ENCODE assay signal across 30 mouse cellular contexts in the genomic region with DNA sequence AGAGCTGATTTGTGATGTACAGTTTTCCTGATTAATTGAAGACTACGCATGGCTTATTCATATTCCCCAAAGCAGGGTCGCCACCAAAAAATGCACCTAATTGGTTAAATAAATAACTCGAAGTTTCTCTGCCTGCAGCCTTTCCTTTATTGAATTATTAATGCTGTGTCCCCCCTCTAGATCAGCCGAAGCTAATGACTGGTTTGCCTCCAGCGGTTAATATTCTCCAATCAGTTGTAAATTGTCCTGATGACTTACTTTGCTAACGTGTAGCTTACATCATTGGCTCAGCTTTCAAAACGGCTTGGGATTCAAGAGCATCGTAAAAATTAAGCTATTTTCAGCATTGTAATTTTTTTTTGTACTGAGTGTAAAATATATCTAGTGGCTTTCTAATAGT.
DNase-seq lines count a peak whose midpoint lies in the region; ATAC-seq and TF ChIP-seq lines count a peak whose summit lies in the region.
"Had no signal": no experiment of that assay in that cellular context is flagged by ENCODE, and none has a peak within 500 bp of the region (broad histone marks: within the 10 kb centered on the region; RNA-seq: fewer than 3 reads in every experiment).

No protein-coding gene starts in this region.

- H3K9ac ChIP-seq in hindbrain, embryonic 15.5 days, result no peak overlapping the region
- H3K9ac ChIP-seq in hindbrain, postnatal 0 days (replicated peaks; ENCODE audit: low read length), result no peak overlapping the region
- H3K9ac ChIP-seq in midbrain, embryonic 14.5 days (replicated peaks; ENCODE audit: low read length), result no peak overlapping the region
- no peak overlapping the region for H3K9ac ChIP-seq in midbrain, embryonic 11.5 days (ENCODE audit: low read length)
- H3K9ac ChIP-seq in neural tube, embryonic 15.5 days (replicated peaks), result no peak overlapping the region
- H3K9ac ChIP-seq in intestine, embryonic 15.5 days, result no peak overlapping the region
- H3K9ac ChIP-seq: embryonic facial prominence, embryonic 13.5 days; forebrain, embryonic 12.5 days; forebrain, embryonic 15.5 days; heart, embryonic 13.5 days had no signal

- no peak overlapping the region for H3K4me2 ChIP-seq in hindbrain, embryonic 15.5 days
- no peak overlapping the region for H3K4me2 ChIP-seq in hindbrain, postnatal 0 days (ENCODE audit: low read depth, low read length)
- H3K4me2 ChIP-seq in midbrain, embryonic 14.5 days (ENCODE audit: low read length), result no peak overlapping the region
- H3K4me2 ChIP-seq in midbrain, embryonic 11.5 days, result no peak overlapping the region
- no peak overlapping the region for H3K4me2 ChIP-seq in neural tube, embryonic 15.5 days
- no peak overlapping the region for H3K4me2 ChIP-seq in intestine, embryonic 15.5 days (replicated peaks)
- H3K4me2 ChIP-seq: embryonic facial prominence, embryonic 13.5 days; forebrain, embryonic 12.5 days; forebrain, embryonic 15.5 days; heart, embryonic 13.5 days had no signal

- WGBS in hindbrain, embryonic 15.5 days, result 64% methylated on average over 8 of the region's 8 CpGs
- WGBS in hindbrain, postnatal 0 days, result 68% methylated on average over 8 of the region's 8 CpGs
- WGBS in midbrain, embryonic 14.5 days, result 58% methylated on average over 8 of the region's 8 CpGs
- WGBS in midbrain, embryonic 11.5 days, result 86% methylated on average over 8 of the region's 8 CpGs
- WGBS in neural tube, embryonic 15.5 days, result 47% methylated on average over 8 of the region's 8 CpGs
- WGBS in intestine, embryonic 15.5 days, result 59% methylated on average over 8 of the region's 8 CpGs

- TF ChIP-seq CTCF in hindbrain, postnatal 0 days (IDR thresholded peaks at IDR 0.05; ENCODE audit: low read depth), result no peak
- no peak for TF ChIP-seq CTCF in brain, embryonic 14.5 days (IDR thresholded peaks at IDR 0.05; ENCODE audit: borderline replicate concordance, extremely low read depth, insufficient read depth, insufficient read length)

- no peaks in the 10 kb centered on the region for H3K36me3 ChIP-seq in hindbrain, embryonic 15.5 days
- no peaks in the 10 kb centered on the region for H3K36me3 ChIP-seq in hindbrain, postnatal 0 days (ENCODE audit: insufficient read depth, low read length)
- H3K36me3 ChIP-seq in midbrain, embryonic 14.5 days (ENCODE audit: control insufficient read depth, insufficient read depth, low read length), result no peaks in the 10 kb centered on the region
- H3K36me3 ChIP-seq in midbrain, embryonic 11.5 days (ENCODE audit: control insufficient read depth, insufficient read depth, low read length), result no peaks in the 10 kb centered on the region
- H3K36me3 ChIP-seq in neural tube, embryonic 15.5 days, result no peaks in the 10 kb centered on the region
- H3K36me3 ChIP-seq in intestine, embryonic 15.5 days, result no peaks in the 10 kb centered on the region
- H3K36me3 ChIP-seq: embryonic facial prominence, embryonic 10.5 days; embryonic facial prominence, embryonic 13.5 days; forebrain, embryonic 12.5 days; forebrain, embryonic 15.5 days; G1E; heart, embryonic 10.5 days; heart, embryonic 13.5 days had no signal

- TF ChIP-seq POLR2A in brain, embryonic 14.5 days (IDR thresholded peaks at IDR 0.05; ENCODE audit: borderline replicate concordance, extremely low read depth, insufficient read depth, insufficient read length, poor library complexity, severe bottlenecking), result no peak

- H3K4me1 ChIP-seq in hindbrain, embryonic 15.5 days (replicated peaks), result no peaks in the 10 kb centered on the region; the same call in none of the 2 replicates
- H3K4me1 ChIP-seq in hindbrain, postnatal 0 days (ENCODE audit: insufficient read depth, low read length), result no peaks in the 10 kb centered on the region
- no peaks in the 10 kb centered on the region for H3K4me1 ChIP-seq in midbrain, embryonic 14.5 days (ENCODE audit: control insufficient read depth, insufficient read depth, low read length)
- no peaks in the 10 kb centered on the region for H3K4me1 ChIP-seq in midbrain, embryonic 11.5 days (ENCODE audit: control insufficient read depth, insufficient read depth, low read length)
- H3K4me1 ChIP-seq in neural tube, embryonic 15.5 days, result peaks cover 7% of the 10 kb centered on the region
- peaks cover 3% of the 10 kb centered on the region; the same call in 1 of the 2 replicates for H3K4me1 ChIP-seq in intestine, embryonic 15.5 days (replicated peaks)
- H3K4me1 ChIP-seq: forebrain, embryonic 12.5 days; forebrain, embryonic 15.5 days had no signal

- DNase-seq in hindbrain, postnatal 0 days (ENCODE audit: low spot score), result no peak
- peak; percentile 58 for DNase-seq in midbrain, embryonic 14.5 days
- DNase-seq in midbrain, embryonic 11.5 days (ENCODE audit: low spot score, missing footprints), result no peak
- DNase-seq in brain, embryonic 14.5 days (ENCODE audit: low read depth), result peak; percentile 37
- no peak for DNase-seq in cerebellum, postnatal 36 days
- DNase-seq: adrenal gland, postnatal 10 days; adrenal gland, postnatal 36 days; B cell, adult 2 months; cerebellum, adult 11 months; cerebellum, adult 2 months; cerebellum, adult 9-11 months; cerebellum, postnatal 25 days; embryo, embryonic 11 days; gastrocnemius, postnatal 25 days; heart, adult 18-20 months; heart, postnatal 14 days; heart, postnatal 4 days had no signal

- no peak overlapping the region for H3K4me3 ChIP-seq in hindbrain, embryonic 15.5 days
- no peak overlapping the region for H3K4me3 ChIP-seq in hindbrain, postnatal 0 days (ENCODE audit: low read length)
- H3K4me3 ChIP-seq in midbrain, embryonic 14.5 days (replicated peaks; ENCODE audit: low read depth, low read length), result no peak overlapping the region
- no peak overlapping the region for H3K4me3 ChIP-seq in midbrain, embryonic 11.5 days (ENCODE audit: low read depth, low read length)
- no peak overlapping the region for H3K4me3 ChIP-seq in neural tube, embryonic 15.5 days (replicated peaks)
- no peak overlapping the region for H3K4me3 ChIP-seq in intestine, embryonic 15.5 days (replicated peaks)
- H3K4me3 ChIP-seq: embryonic facial prominence, embryonic 10.5 days; embryonic facial prominence, embryonic 13.5 days; erythroblast, embryonic 14.5 days; forebrain, embryonic 12.5 days; forebrain, embryonic 15.5 days; heart, embryonic 10.5 days; heart, embryonic 13.5 days had no signal

- no peaks in the 10 kb centered on the region for H3K9me3 ChIP-seq in hindbrain, embryonic 15.5 days
- H3K9me3 ChIP-seq in hindbrain, postnatal 0 days (ENCODE audit: low read length), result no peaks in the 10 kb centered on the region
- H3K9me3 ChIP-seq in midbrain, embryonic 14.5 days (ENCODE audit: control insufficient read depth, low read length), result no peaks in the 10 kb centered on the region
- H3K9me3 ChIP-seq in midbrain, embryonic 11.5 days (ENCODE audit: control insufficient read depth, low read length), result no peaks in the 10 kb centered on the region
- H3K9me3 ChIP-seq in neural tube, embryonic 15.5 days (replicated peaks), result no peaks in the 10 kb centered on the region
- no peaks in the 10 kb centered on the region for H3K9me3 ChIP-seq in intestine, embryonic 15.5 days
- H3K9me3 ChIP-seq: embryonic facial prominence, embryonic 10.5 days; embryonic facial prominence, embryonic 13.5 days; forebrain, embryonic 12.5 days; forebrain, embryonic 15.5 days; G1E; heart, embryonic 10.5 days; heart, embryonic 13.5 days had no signal

- ATAC-seq in hindbrain, embryonic 15.5 days (ENCODE audit: low FRiP score, low read depth), result 0 out of 2 replicates have a peak, but pooled peaks have one; percentile 38
- ATAC-seq in hindbrain, postnatal 0 days, result no peak
- ATAC-seq in midbrain, embryonic 14.5 days (ENCODE audit: low FRiP score, low TSS enrichment), result no peak
- ATAC-seq in midbrain, embryonic 11.5 days (ENCODE audit: low FRiP score), result no peak
- peak; percentile 54; the same call in 1 of the 2 replicates for ATAC-seq in neural tube, embryonic 15.5 days (ENCODE audit: low FRiP score)
- no peak for ATAC-seq in intestine, embryonic 15.5 days
- ATAC-seq: forebrain, embryonic 15.5 days; Patski had no signal

- H3K27ac ChIP-seq in hindbrain, embryonic 15.5 days (replicated peaks), result no peak overlapping the region
- no peak overlapping the region for H3K27ac ChIP-seq in hindbrain, postnatal 0 days
- no peak overlapping the region for H3K27ac ChIP-seq in midbrain, embryonic 14.5 days (replicated peaks; ENCODE audit: low read depth, low read length)
- no peak overlapping the region for H3K27ac ChIP-seq in midbrain, embryonic 11.5 days (ENCODE audit: low read depth, low read length)
- no peak overlapping the region for H3K27ac ChIP-seq in neural tube, embryonic 15.5 days (replicated peaks)
- H3K27ac ChIP-seq in intestine, embryonic 15.5 days, result no peak overlapping the region
- H3K27ac ChIP-seq: embryonic facial prominence, embryonic 10.5 days; embryonic facial prominence, embryonic 13.5 days; forebrain, embryonic 12.5 days; forebrain, embryonic 15.5 days; heart, embryonic 10.5 days; heart, embryonic 13.5 days had no signal

- no peaks in the 10 kb centered on the region for H3K27me3 ChIP-seq in hindbrain, embryonic 15.5 days
- no peaks in the 10 kb centered on the region for H3K27me3 ChIP-seq in hindbrain, postnatal 0 days (ENCODE audit: insufficient read depth, low read length)
- no peaks in the 10 kb centered on the region for H3K27me3 ChIP-seq in midbrain, embryonic 14.5 days (ENCODE audit: control insufficient read depth, insufficient read depth, low read length)
- no peaks in the 10 kb centered on the region for H3K27me3 ChIP-seq in midbrain, embryonic 11.5 days (ENCODE audit: control insufficient read depth, insufficient read depth, low read length)
- no peaks in the 10 kb centered on the region for H3K27me3 ChIP-seq in neural tube, embryonic 15.5 days (replicated peaks)
- H3K27me3 ChIP-seq in intestine, embryonic 15.5 days (replicated peaks), result no peaks in the 10 kb centered on the region
- H3K27me3 ChIP-seq: CH12.LX; embryonic facial prominence, embryonic 13.5 days; forebrain, embryonic 12.5 days; forebrain, embryonic 15.5 days; heart, embryonic 13.5 days; Patski had no signal

Comparison
In these comparisons a context has a peak if more than half of its experiments do, and no peak if none do; other contexts are left out.
1. ATAC-seq: peak in hindbrain, embryonic 15.5 days (single experiment) and neural tube, embryonic 15.5 days (single experiment); none in hindbrain, postnatal 0 days (single experiment), midbrain, embryonic 14.5 days (single experiment), midbrain, embryonic 11.5 days (single experiment) and intestine, embryonic 15.5 days (single experiment).
2. DNase-seq: peak in midbrain, embryonic 14.5 days (single experiment) and brain, embryonic 14.5 days (single experiment); none in hindbrain, postnatal 0 days (single experiment), midbrain, embryonic 11.5 days (single experiment) and cerebellum, postnatal 36 days (0 of 2).